Mouse (Mus musculus): Measurements from ENCODE around the gene Selp.

- TF ChIP-seq CTCF (IDR thresholded peaks at IDR 0.05; ENCODE audit: insufficient read depth, low read depth, low read length) (no peak), POLR2A (IDR thresholded peaks at IDR 0.05; ENCODE audit: insufficient read depth, low read depth, low read length) (no peak)
These were observed 44.6 kb upstream of the Selp start for GRCm38 (mm10) chr1:164070461-164070860.
